Mouse (Mus musculus) lung, embryonic 14.5 days (tissue): ENCODE results near the gene Birc2. TPM values are rescaled to one million over a fixed set of nuclear protein-coding genes. Genes with fewer than 3 reads are reported as not detected.

Experiments used
- ATAC-seq: fragments of 200-750 bp; cut with Nextera tagmentation; 2 replicates; pipeline ENCODE4 v1.8.0; 2017; ENCODE audit warnings: mild to moderate bottlenecking, moderate TSS enrichment, moderate library complexity; ENCODE audit not compliant: insufficient read depth
- DNase-seq: peaks from one replicate; pipeline ENCODE4 v3.0.0-alpha.2; 2015
- H3K27ac ChIP-seq: fragments of 300-500 bp; sonication (generic); 2 replicates; pipeline ENCODE4 v1.5.1; 2014; ENCODE audit warnings: low read depth, mild to moderate bottlenecking, moderate library complexity
- H3K27me3 ChIP-seq: fragments of 300-500 bp; sonication (generic); 2 replicates; pipeline ENCODE4 v1.6.1; 2014; ENCODE audit warnings: low read length, control low read depth; ENCODE audit not compliant: insufficient read depth
- H3K36me3 ChIP-seq: fragments of 300-500 bp; sonication (generic); 2 replicates; pipeline ENCODE4 v1.6.1; 2014; ENCODE audit warnings: control low read depth; ENCODE audit not compliant: insufficient read depth
- H3K4me1 ChIP-seq: fragments of 300-500 bp; sonication (generic); 2 replicates; pipeline ENCODE4 v1.6.1; 2014; ENCODE audit warnings: antibody characterized with exemption, control low read depth; ENCODE audit not compliant: insufficient read depth
- H3K4me2 ChIP-seq: fragments of 300-500 bp; sonication (generic); 2 replicates; pipeline ENCODE4 v1.6.1; 2014; ENCODE audit warnings: mild to moderate bottlenecking
- H3K4me3 ChIP-seq: fragments of 300-500 bp; sonication (generic); 2 replicates; pipeline ENCODE4 v1.5.1; 2014; ENCODE audit warnings: low read depth, low read length
- H3K9ac ChIP-seq: fragments of 300-500 bp; sonication (generic); 2 replicates; pipeline ENCODE4 v1.6.1; 2014
- H3K9me3 ChIP-seq: fragments of 300-500 bp; sonication (generic); 2 replicates; pipeline ENCODE4 v1.6.1; 2016; ENCODE audit warnings: low read depth, low read length, control low read depth
- CTCF ChIP-seq: IDR thresholded peaks from 2 replicates; pipeline ENCODE4 v1.5.1; 2016; ENCODE audit warnings: antibody characterized with exemption, low read depth
- WGBS: fragments of 180-500 bp; shearing (Covaris S2); extraction: QIAGEN DNeasy Blood & Tissue Kit; methylation state at CpG from one replicate; pipeline ENCODE4 v1.1.7; 2014; 5-methylcytosine and 5-hydroxymethylcytosine counted together
- polyA plus RNA-seq: library from polyadenylated mRNA; unstranded; fragments of >200 nt; fragmentation: Nextera tagmentation; extraction: Ambion mirVana; gene quantifications from 2 replicates; pipeline ENCODE4 v1.2.1, GENCODE M21; 2014

Gene Birc2
- polyA plus RNA-seq, 1 experiment from 2014 or later = 36.2 TPM

DNA sequence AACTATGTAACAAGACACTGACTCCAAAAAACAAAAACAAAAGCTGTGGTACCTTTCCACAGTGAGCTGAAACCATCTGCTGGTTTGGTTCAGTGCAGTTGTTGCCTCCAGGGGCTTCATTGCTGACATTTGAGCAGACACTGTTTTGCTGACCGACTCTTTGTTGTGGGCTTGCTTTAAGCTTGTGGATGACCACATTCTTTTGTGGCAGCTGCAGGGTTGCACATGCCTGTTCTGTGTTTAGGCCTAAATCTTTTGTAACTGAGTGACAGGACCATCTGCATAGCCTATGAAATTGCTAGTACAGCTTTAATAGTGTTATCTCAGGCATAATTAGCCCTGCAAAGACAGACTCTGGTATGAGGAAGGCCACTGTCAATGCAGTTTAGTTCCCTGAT, 52.2 kb downstream of the Birc2 start:
- Histone ChIP-seq H3K27me3 (no peaks in the 10 kb centered on the region), H3K27ac (peak overlapping the region; percentile 46; the same call in 1 of the 2 replicates)
- DNase-seq = no peak

DNA sequence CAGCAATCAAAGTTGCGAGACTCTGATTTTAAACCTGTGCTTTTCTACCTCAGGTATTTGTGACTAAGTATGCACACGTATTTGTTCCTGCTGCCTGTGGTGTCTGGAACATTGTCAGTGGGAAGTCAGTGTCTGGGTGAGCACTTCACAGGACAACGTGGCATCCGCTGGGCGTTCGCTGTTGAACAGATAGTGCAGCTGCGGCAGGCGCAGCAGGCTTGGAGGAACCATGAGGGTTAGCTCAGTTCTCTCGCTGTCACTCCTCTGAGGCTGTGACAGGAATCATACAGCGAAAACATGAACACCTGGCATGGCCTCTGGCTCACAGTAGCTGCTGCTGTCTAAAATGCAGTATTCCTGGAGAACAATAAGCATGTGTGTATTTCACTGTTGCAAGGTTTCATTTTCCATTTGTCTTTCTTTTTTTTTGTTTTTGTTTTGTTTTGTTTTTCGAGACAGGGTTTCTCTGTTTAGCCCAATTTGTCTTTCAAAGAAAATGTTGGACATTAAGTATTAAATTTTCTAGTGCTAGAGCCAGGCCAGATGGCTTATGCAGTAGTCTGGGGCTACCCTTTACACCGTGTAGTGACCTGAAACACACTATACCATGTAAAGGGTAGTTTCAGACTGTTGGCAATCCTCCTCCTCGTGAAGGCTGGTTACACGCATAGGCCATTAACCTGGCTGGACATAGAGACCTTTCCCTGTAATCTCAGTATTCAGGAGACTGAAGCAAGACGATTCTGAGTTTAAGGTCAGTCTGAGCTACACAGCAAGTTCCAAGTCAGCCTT, 52.8 kb downstream of the Birc2 start:
- TF ChIP-seq CTCF = no peak
- H3K36me3 ChIP-seq = peaks cover 33% of the 10 kb centered on the region
- H3K4me2 ChIP-seq = no peak overlapping the region
- H3K4me1 ChIP-seq = no peaks in the 10 kb centered on the region
- peak overlapping the region; percentile 46; the same call in 1 of the 2 replicates for H3K27ac ChIP-seq
- DNase-seq (no peak), ATAC-seq (no peak)
- H3K4me3 ChIP-seq = no peak overlapping the region
- no peak overlapping the region for H3K9ac ChIP-seq
- H3K27me3 ChIP-seq = no peaks in the 10 kb centered on the region
- 82% methylated on average over 15 of the region's 15 CpGs for WGBS
- no peaks in the 10 kb centered on the region for H3K9me3 ChIP-seq

More for the DNA sequence above, 52.2 kb downstream of the Birc2 start:
- no peaks in the 10 kb centered on the region for H3K9me3 ChIP-seq
- H3K36me3 ChIP-seq = peaks cover 32% of the 10 kb centered on the region
- no peak overlapping the region for H3K9ac ChIP-seq
- no peak for ATAC-seq
- no peak overlapping the region for H3K4me3 ChIP-seq
- WGBS = 59% methylated on average over 1 of the region's 1 CpGs
- no peak for TF ChIP-seq CTCF
- H3K4me1 ChIP-seq = no peaks in the 10 kb centered on the region
- no peak overlapping the region for H3K4me2 ChIP-seq

DNA sequence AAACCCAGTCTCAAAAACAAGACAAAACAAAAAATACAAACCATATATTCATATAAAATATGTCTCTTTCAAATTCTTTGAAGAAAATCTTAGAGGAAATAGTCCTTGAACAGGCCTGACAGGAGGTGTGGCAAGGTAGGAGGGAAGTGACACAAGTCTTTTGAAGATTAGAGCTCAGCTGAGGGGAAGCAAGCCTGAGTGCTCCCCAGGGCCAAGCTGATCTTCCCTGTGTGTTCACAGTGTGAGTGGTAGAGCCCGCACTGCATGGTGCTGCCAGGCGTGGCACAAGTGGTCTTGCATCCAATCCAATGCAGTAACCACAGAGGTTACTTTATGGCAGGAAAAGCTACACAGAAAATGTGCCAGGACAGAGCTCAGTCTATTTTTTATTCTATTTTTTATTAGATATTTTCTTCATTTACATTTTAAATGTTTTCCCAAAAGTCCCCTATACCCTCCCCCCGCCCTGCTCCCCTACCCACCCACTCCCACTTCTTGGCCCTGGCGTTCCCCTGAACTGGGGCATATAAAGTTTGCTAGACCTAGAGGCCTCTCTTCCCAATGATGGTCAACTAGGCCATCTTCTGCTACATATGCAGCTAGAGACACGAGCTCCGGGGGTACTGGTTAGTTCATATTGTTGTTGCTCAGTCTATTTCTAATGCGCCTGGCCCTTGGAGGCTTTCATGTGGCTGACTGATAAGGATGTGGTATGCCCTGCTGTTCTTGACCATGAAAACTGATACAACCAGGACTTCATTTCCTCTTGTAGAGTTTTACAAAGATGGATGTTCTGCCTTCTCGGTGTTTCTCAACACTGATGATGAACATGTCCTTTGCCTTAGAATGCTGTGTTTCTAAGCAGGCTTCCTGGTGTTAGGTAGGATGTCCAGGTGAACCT, 56.4 kb downstream of the Birc2 start:
- peaks cover 38% of the 10 kb centered on the region for H3K36me3 ChIP-seq
- WGBS = 87% methylated on average over 8 of the region's 8 CpGs
- no peak for TF ChIP-seq CTCF
- no peak overlapping the region for H3K4me3 ChIP-seq
- no peak overlapping the region for H3K27ac ChIP-seq
- DNase-seq = no peak
- no peak overlapping the region for H3K4me2 ChIP-seq
- no peak for ATAC-seq
- H3K9me3 ChIP-seq = no peaks in the 10 kb centered on the region
- H3K27me3 ChIP-seq = no peaks in the 10 kb centered on the region
- H3K9ac ChIP-seq = no peak overlapping the region
- no peaks in the 10 kb centered on the region for H3K4me1 ChIP-seq

DNA sequence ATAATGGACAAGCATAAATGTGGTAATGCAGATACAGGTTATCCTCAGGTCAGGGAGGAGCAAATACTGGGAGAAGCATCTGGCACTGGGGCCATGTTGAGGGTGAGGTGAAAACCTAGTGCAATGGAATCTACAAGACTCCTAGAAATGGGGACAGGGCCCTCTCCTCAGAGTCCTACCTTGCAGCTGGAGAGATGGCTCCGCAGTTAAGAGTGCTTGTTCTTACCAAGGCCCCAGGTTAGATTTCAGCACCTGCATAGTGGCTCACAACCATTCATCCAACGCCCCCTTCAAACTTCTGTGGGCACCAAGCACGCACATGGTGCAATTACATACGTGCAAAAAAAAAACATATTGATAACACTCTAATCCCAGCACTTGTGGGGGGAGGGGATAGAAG, 57.1 kb downstream of the Birc2 start:
- no peak overlapping the region for H3K27ac ChIP-seq
- H3K9ac ChIP-seq = no peak overlapping the region
- TF ChIP-seq CTCF = no peak
- WGBS = 87% methylated on average over 4 of the region's 4 CpGs
- H3K4me1 ChIP-seq = no peaks in the 10 kb centered on the region
- peaks cover 32% of the 10 kb centered on the region for H3K36me3 ChIP-seq
- ATAC-seq = no peak
- no peaks in the 10 kb centered on the region for H3K9me3 ChIP-seq
- no peaks in the 10 kb centered on the region for H3K27me3 ChIP-seq
- no peak overlapping the region for H3K4me2 ChIP-seq
- DNase-seq = no peak
- no peak overlapping the region for H3K4me3 ChIP-seq

DNA sequence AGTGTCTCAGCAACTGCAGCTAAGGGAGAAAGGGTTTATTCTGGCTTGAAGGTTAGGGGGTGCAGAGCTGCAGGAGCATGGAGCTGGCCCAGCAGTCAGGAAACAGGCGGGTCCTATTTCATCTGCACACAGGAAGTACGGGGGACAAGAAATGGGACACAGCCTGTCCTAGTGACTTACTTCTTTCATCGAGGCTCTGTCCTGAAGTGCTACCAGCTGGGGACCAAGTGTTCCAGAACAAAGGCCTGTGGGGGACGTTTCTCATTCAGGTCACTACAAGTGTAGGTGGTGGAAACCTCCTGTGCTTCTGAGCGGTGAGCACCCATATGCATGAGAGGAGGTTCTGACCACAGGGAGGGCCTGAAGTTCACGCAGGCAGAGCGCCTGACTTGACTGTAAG, 58.1 kb downstream of the Birc2 start:
- 80% methylated on average over 7 of the region's 7 CpGs for whole genome bisulfite sequencing
- TF ChIP-seq CTCF = no peak
- no peaks in the 10 kb centered on the region for H3K4me1 ChIP-seq
- H3K4me3 ChIP-seq = no peak overlapping the region
- H3K27ac ChIP-seq = no peak overlapping the region
- H3K36me3 ChIP-seq = peaks cover 35% of the 10 kb centered on the region
- no peaks in the 10 kb centered on the region for H3K27me3 ChIP-seq
- ATAC-seq = no peak
- H3K9me3 ChIP-seq = no peaks in the 10 kb centered on the region
- no peak overlapping the region for H3K4me2 ChIP-seq
- no peak overlapping the region for H3K9ac ChIP-seq
- no peak for DNase-seq

DNA sequence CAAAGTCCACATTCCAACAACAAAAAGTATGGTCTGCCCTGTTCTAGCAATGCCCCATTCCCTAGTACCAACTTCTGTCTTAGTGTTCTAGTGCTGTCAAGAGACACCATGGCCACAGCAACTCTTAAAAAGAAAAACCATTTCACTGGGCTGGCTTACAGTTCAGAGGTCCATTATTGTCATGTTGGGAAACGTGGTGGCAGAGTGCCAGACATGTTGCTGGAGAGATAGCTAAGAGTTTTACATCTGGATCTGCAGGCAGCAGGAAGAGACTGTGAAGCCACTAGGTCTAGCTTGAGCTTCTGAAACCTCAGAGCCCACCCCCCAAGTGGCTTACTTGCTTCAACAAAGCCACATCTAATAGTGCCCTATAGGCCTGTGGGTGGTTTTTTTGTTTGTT, 59.2 kb downstream of the Birc2 start:
- peaks cover 44% of the 10 kb centered on the region for H3K36me3 ChIP-seq

DNA sequence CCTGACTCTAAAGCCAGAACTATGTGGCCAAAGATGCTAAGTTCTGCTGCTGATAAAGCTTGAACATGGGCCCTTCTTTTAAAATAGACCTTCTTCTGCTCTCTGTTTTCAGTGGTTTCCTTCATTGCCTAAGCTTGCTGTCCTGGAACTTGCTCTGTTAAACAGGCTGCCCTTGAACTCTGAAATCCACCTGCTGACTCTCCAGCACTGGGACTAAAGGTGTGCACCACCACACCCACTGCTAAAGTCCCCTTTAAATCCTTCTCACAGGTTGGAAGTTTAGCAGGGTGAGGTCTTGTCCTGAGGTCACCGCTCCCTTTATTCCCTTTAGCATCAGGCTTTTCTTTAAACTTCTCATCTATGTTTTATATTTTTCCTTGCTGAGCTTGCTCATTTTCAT, 59.9 kb downstream of the Birc2 start:
- Histone ChIP-seq H3K9me3 (no peaks in the 10 kb centered on the region), H3K27ac (no peak overlapping the region)

More for the DNA sequence above, 59.2 kb downstream of the Birc2 start:
- Histone ChIP-seq H3K4me2 (no peak overlapping the region), H3K4me3 (no peak overlapping the region), H3K4me1 (no peaks in the 10 kb centered on the region), H3K27ac (no peak overlapping the region), H3K27me3 (no peaks in the 10 kb centered on the region), H3K9ac (no peak overlapping the region), H3K9me3 (no peaks in the 10 kb centered on the region)
- DNase-seq (peak; percentile 62), ATAC-seq (no peak)
- TF ChIP-seq CTCF = no peak
- 69% methylated on average over 1 of the region's 1 CpGs for WGBS

More for the DNA sequence above, 59.9 kb downstream of the Birc2 start:
- ATAC-seq = no peak
- Histone ChIP-seq H3K4me2 (no peak overlapping the region), H3K4me1 (no peaks in the 10 kb centered on the region), H3K27me3 (no peaks in the 10 kb centered on the region), H3K9ac (no peak overlapping the region), H3K4me3 (no peak overlapping the region), H3K36me3 (peaks cover 42% of the 10 kb centered on the region)
- 100% methylated on average over 1 of the region's 1 CpGs for WGBS
- no peak for DNase-seq
- TF ChIP-seq CTCF = no peak
